Mouse (Mus musculus) induced T-regulatory cell, adult 2 months (primary cell): Measurements from ENCODE around the gene Prr15l.

Experiments
- DNase-seq: peaks from one replicate; pipeline ENCODE4 v3.0.0-alpha.2; 2012; ENCODE audit warnings: low read depth

The Prr15l gene

GRCm38 (mm10) chr11:96947849-96948248 is 19.9 kb downstream of the Prr15l start:
- DNase-seq, result no peak

- peak; percentile 63 for DNase-seq
These were observed 22.9 kb downstream of the Prr15l start for GRCm38 (mm10) chr11:96950767-96951166.

GRCm38 (mm10) chr11:96952426-96952825 is 24.5 kb downstream of the Prr15l start:
- no peak for DNase-seq

GRCm38 (mm10) chr11:96952896-96953295 is 25.0 kb downstream of the Prr15l start:
- DNase-seq, result no peak

GRCm38 (mm10) chr11:96955094-96955493 is 27.2 kb downstream of the Prr15l start:
- DNase-seq, result no peak

- no peak for DNase-seq
These were observed 28.3 kb downstream of the Prr15l start for GRCm38 (mm10) chr11:96956009-96956724.

GRCm38 (mm10) chr11:96957061-96957805 is 29.3 kb downstream of the Prr15l start:
- DNase-seq, result no peak

- DNase-seq, result peak; percentile 85
These were observed 35.7 kb downstream of the Prr15l start for GRCm38 (mm10) chr11:96963580-96963979.

GRCm38 (mm10) chr11:96966172-96966571 is 38.3 kb downstream of the Prr15l start:
- peak; percentile 39 for DNase-seq

- peak; percentile 83 for DNase-seq
These were observed 39.1 kb downstream of the Prr15l start for GRCm38 (mm10) chr11:96966914-96967543.

- DNase-seq, result no peak
These were observed 39.8 kb downstream of the Prr15l start for GRCm38 (mm10) chr11:96967544-96968269.

- DNase-seq, result no peak
These were observed 40.6 kb downstream of the Prr15l start for GRCm38 (mm10) chr11:96968476-96968875.

GRCm38 (mm10) chr11:96969280-96969722 is 41.4 kb downstream of the Prr15l start:
- DNase-seq, result no peak

- DNase-seq, result no peak
These were observed 41.8 kb downstream of the Prr15l start for GRCm38 (mm10) chr11:96969746-96970145.

GRCm38 (mm10) chr11:96970341-96970740 is 42.4 kb downstream of the Prr15l start:
- DNase-seq, result no peak

- DNase-seq, result no peak
These were observed 45.0 kb downstream of the Prr15l start for GRCm38 (mm10) chr11:96972906-96973305.

- no peak for DNase-seq
These were observed 45.6 kb downstream of the Prr15l start for GRCm38 (mm10) chr11:96973426-96973964.

GRCm38 (mm10) chr11:96974813-96975212 is 46.9 kb downstream of the Prr15l start:
- no peak for DNase-seq

GRCm38 (mm10) chr11:96975511-96976378 is 47.8 kb downstream of the Prr15l start:
- DNase-seq, result no peak

GRCm38 (mm10) chr11:96976379-96976687 is 48.4 kb downstream of the Prr15l start:
- no peak for DNase-seq
